Comparison of ENCODE assay signal across 19 mouse cellular contexts in the genomic region with DNA sequence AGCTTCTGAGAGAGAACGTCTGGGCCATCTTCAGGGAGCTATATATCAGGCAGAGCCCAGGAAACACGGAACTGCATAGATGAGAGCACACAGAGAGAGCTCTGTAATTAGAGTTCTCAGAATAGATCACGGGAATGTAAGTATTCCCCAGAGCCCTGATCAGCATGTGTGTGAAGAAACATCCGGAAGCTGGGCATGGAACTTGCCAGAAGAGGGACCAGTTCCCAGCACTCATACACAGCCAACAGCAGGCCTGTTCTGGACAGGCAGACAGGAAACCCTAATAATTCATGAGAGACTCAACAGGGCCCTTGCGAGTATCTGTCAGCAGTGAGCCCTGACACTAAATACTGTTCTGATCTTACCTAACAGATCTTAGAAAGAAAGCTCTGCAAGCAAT.
DNase-seq lines count a peak whose midpoint lies in the region; ATAC-seq lines count a peak whose summit lies in the region.
"Had no signal": no experiment of that assay in that cellular context is flagged by ENCODE, and none has a peak within 500 bp of the region (broad histone marks: within the 10 kb centered on the region; RNA-seq: fewer than 3 reads in every experiment).

No protein-coding gene starts in this region.

- no peak overlapping the region for H3K27ac ChIP-seq in heart, embryonic 10.5 days
- peak overlapping the region; percentile 4; the same call in 1 of the 2 replicates for H3K27ac ChIP-seq in neural tube, embryonic 15.5 days (replicated peaks)
- H3K27ac ChIP-seq: hindbrain, embryonic 14.5 days; layer of hippocampus, adult 2 months; limb, embryonic 13.5 days had no signal

- H3K9ac ChIP-seq in neural tube, embryonic 15.5 days (replicated peaks) = no peak overlapping the region
- H3K9ac ChIP-seq: hindbrain, embryonic 14.5 days; limb, embryonic 13.5 days had no signal

- 70% methylated on average over 5 of the region's 5 CpGs for WGBS in heart, embryonic 10.5 days
- 25% methylated on average over 5 of the region's 5 CpGs for whole genome bisulfite sequencing in neural tube, embryonic 15.5 days

- ATAC-seq in neural tube, embryonic 15.5 days (ENCODE audit: low FRiP score) = no peak
- ATAC-seq: forebrain, embryonic 16.5 days had no signal

- H3K4me3 ChIP-seq in heart, embryonic 10.5 days = no peak overlapping the region
- no peak overlapping the region for H3K4me3 ChIP-seq in neural tube, embryonic 15.5 days (replicated peaks)
- H3K4me3 ChIP-seq: erythroblast, embryonic 14.5 days; layer of hippocampus, adult 2 months; limb, embryonic 13.5 days; myocyte had no signal

- intact Hi-C loops in gastrocnemius, postnatal 14 days (cut with DNase I; ENCODE audit: low total_unique reads) = no loop called here

- H3K4me2 ChIP-seq in neural tube, embryonic 15.5 days = no peak overlapping the region
- H3K4me2 ChIP-seq: hindbrain, embryonic 14.5 days; limb, embryonic 13.5 days had no signal

- DNase-seq in heart, adult 11 months = peak; percentile 95
- DNase-seq in heart, embryonic 10.5 days (ENCODE audit: low spot score) = no peak
- peak; percentile 11 for DNase-seq in kidney, postnatal 14 days
- DNase-seq in kidney, adult 8-10 months = no peak
- DNase-seq in gastrocnemius, postnatal 14 days = peak; percentile 42
- DNase-seq in right cerebral cortex, postnatal 14 days = no peak
- DNase-seq: adrenal gland, adult 2 months; cerebellum, adult 9-10 months; embryo, embryonic 11 days; kidney, adult 11 months; lung, postnatal 14 days; thymus, postnatal 4 days had no signal

- no peaks in the 10 kb centered on the region for H3K27me3 ChIP-seq in heart, embryonic 10.5 days (ENCODE audit: insufficient read depth, poor library complexity, severe bottlenecking)
- no peaks in the 10 kb centered on the region for H3K27me3 ChIP-seq in neural tube, embryonic 15.5 days (replicated peaks)
- H3K27me3 ChIP-seq: limb, embryonic 13.5 days had no signal

- H3K4me1 ChIP-seq in heart, embryonic 10.5 days = no peaks in the 10 kb centered on the region
- H3K4me1 ChIP-seq in neural tube, embryonic 15.5 days = peaks cover 13% of the 10 kb centered on the region
- H3K4me1 ChIP-seq: limb, embryonic 13.5 days had no signal

- H3K9me3 ChIP-seq in heart, embryonic 10.5 days = no peaks in the 10 kb centered on the region
- H3K9me3 ChIP-seq in neural tube, embryonic 15.5 days (replicated peaks) = no peaks in the 10 kb centered on the region

- H3K36me3 ChIP-seq in heart, embryonic 10.5 days = no peaks in the 10 kb centered on the region
- H3K36me3 ChIP-seq in neural tube, embryonic 15.5 days = no peaks in the 10 kb centered on the region
- H3K36me3 ChIP-seq: limb, embryonic 13.5 days had no signal

Comparison
In these comparisons a context has a peak if more than half of its experiments do, and no peak if none do; other contexts are left out.
1. DNase-seq: peak in heart, adult 11 months (single experiment), kidney, postnatal 14 days (single experiment) and gastrocnemius, postnatal 14 days (single experiment); none in heart, embryonic 10.5 days (single experiment), kidney, adult 8-10 months (0 of 2) and right cerebral cortex, postnatal 14 days (single experiment).